Mouse (Mus musculus) kidney, embryonic 14.5 days (tissue): Measurements from ENCODE around the gene Atp6v1b1. TPM values are rescaled to one million over a fixed set of nuclear protein-coding genes. Genes with fewer than 3 reads are reported as not detected.

Experiments used
- ATAC-seq: fragments of 200-750 bp; cut with Nextera tagmentation; 2 replicates; pipeline ENCODE4 v1.8.0; 2017; ENCODE audit warnings: moderate number of reproducible peaks, mild to moderate bottlenecking, moderate TSS enrichment, moderate library complexity; ENCODE audit not compliant: low FRiP score, low TSS enrichment
- H3K27ac ChIP-seq: fragments of 300-500 bp; sonication (generic); 2 replicates; pipeline ENCODE4 v1.5.1; 2014; ENCODE audit warnings: low read depth, mild to moderate bottlenecking, low read length, moderate library complexity, mixed read lengths
- H3K27me3 ChIP-seq: fragments of 300-500 bp; sonication (generic); 2 replicates; pipeline ENCODE4 v1.6.1; 2014; ENCODE audit warnings: mild to moderate bottlenecking, low read length; ENCODE audit not compliant: control insufficient read depth, insufficient read depth
- H3K36me3 ChIP-seq: fragments of 300-500 bp; sonication (generic); 2 replicates; pipeline ENCODE4 v1.6.1; 2014; ENCODE audit warnings: low read length, mixed read lengths; ENCODE audit not compliant: control insufficient read depth, insufficient read depth
- H3K4me1 ChIP-seq: fragments of 300-500 bp; sonication (generic); 2 replicates; pipeline ENCODE4 v1.6.1; 2014; ENCODE audit warnings: low read length, mixed read lengths; ENCODE audit not compliant: control insufficient read depth, insufficient read depth
- H3K4me2 ChIP-seq: fragments of 300-500 bp; sonication (generic); replicated peaks from 2 replicates; pipeline ENCODE4 v1.6.1; 2014; ENCODE audit warnings: low read depth, mild to moderate bottlenecking, low read length
- H3K4me3 ChIP-seq: fragments of 300-500 bp; sonication (generic); 2 replicates; pipeline ENCODE4 v1.5.1; 2014; ENCODE audit warnings: mild to moderate bottlenecking, low read length
- H3K9ac ChIP-seq: fragments of 300-500 bp; sonication (generic); 2 replicates; pipeline ENCODE4 v1.6.1; 2014; ENCODE audit warnings: low read depth, mild to moderate bottlenecking, low read length, moderate library complexity
- H3K9me3 ChIP-seq: fragments of 300-500 bp; sonication (generic); 2 replicates; pipeline ENCODE4 v1.6.1; 2016; ENCODE audit warnings: low read length; ENCODE audit not compliant: control insufficient read depth
- WGBS: fragments of 180-500 bp; shearing (Covaris S2); extraction: QIAGEN DNeasy Blood & Tissue Kit; methylation state at CpG from one replicate; pipeline ENCODE4 v1.1.7; 2014; 5-methylcytosine and 5-hydroxymethylcytosine counted together
- polyA plus RNA-seq: library from polyadenylated mRNA; unstranded; fragments of >200 nt; fragmentation: Nextera tagmentation; extraction: Ambion mirVana; gene quantifications from 2 replicates; pipeline ENCODE4 v1.2.1, GENCODE M21; 2014

Gene Atp6v1b1
- 3.5 and 3.6 TPM in 2 replicates for polyA plus RNA-seq

- 54% methylated on average over 5 of the region's 5 CpGs for WGBS
- no peak within 1 kb of the TSS for H3K4me3 ChIP-seq
Measured at GRCm38 (mm10) chr6:83742761-83743160, at the start of gene Atp6v1b1. Gene Atp6v1b1, plus strand, starts transcription at chr6:83742990.

DNA sequence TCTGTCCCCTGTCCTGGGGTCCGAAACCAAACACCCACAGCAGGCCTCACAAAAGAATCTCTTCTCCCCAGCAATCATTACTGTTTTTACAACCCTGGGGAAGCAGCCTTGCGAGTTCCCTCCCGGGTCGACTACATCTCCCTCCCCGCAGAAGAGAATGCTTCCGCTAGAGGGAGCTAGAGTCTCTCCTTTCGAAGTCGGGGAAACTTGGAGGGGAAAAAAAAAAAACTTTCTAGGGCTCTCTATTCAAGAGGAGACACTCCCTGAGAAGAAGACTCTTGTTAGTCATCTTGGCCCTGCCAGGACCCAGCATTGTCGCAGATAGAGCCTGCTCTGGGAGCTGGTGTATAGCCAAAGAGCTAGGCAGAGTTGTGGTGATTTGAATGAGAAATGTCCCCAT, 49.0 kb upstream of the Atp6v1b1 start:
- ATAC-seq: no peak
- Histone ChIP-seq H3K4me1 (no peaks in the 10 kb centered on the region), H3K9me3 (no peaks in the 10 kb centered on the region), H3K27ac (no peak overlapping the region), H3K9ac (no peak overlapping the region), H3K27me3 (peaks cover 87% of the 10 kb centered on the region), H3K36me3 (no peaks in the 10 kb centered on the region), H3K4me2 (no peak overlapping the region), H3K4me3 (no peak overlapping the region)
- WGBS: under 1% methylated on average over 9 of the region's 9 CpGs

More at GRCm38 (mm10) chr6:83742761-83743160, at the start of gene Atp6v1b1:
- Histone ChIP-seq H3K27ac (no peak within 1 kb of the TSS), H3K4me2 (no peak within 1 kb of the TSS), H3K9me3 (no peaks in the 10 kb centered on the region), H3K4me1 (no peaks in the 10 kb centered on the region), H3K36me3 (no peaks in the 10 kb centered on the region), H3K9ac (no peak within 1 kb of the TSS), H3K27me3 (peaks cover 3% of the 10 kb centered on the region)
- no peak for ATAC-seq

GRCm38 (mm10) chr6:83695731-83696130, 47.1 kb upstream of the Atp6v1b1 start:
- no peak overlapping the region for H3K27ac ChIP-seq
- no peak for ATAC-seq
- no peak overlapping the region for H3K9ac ChIP-seq
- H3K4me2 ChIP-seq: no peak overlapping the region
- H3K9me3 ChIP-seq: no peaks in the 10 kb centered on the region
- H3K27me3 ChIP-seq: peaks cover 92% of the 10 kb centered on the region
- H3K4me1 ChIP-seq: no peaks in the 10 kb centered on the region
- WGBS: 3% methylated on average over 3 of the region's 3 CpGs
- no peaks in the 10 kb centered on the region for H3K36me3 ChIP-seq
- H3K4me3 ChIP-seq: no peak overlapping the region

- Histone ChIP-seq H3K4me1 (no peaks in the 10 kb centered on the region), H3K27ac (no peak overlapping the region), H3K4me2 (no peak overlapping the region), H3K27me3 (peaks cover 90% of the 10 kb centered on the region), H3K9me3 (no peaks in the 10 kb centered on the region), H3K36me3 (no peaks in the 10 kb centered on the region), H3K9ac (no peak overlapping the region), H3K4me3 (no peak overlapping the region)
- ATAC-seq: no peak
- under 1% methylated on average over 7 of the region's 7 CpGs for WGBS
Measured at GRCm38 (mm10) chr6:83696684-83697083, 46.1 kb upstream of the Atp6v1b1 start.

GRCm38 (mm10) chr6:83697932-83698331, 44.9 kb upstream of the Atp6v1b1 start:
- H3K4me1 ChIP-seq: no peaks in the 10 kb centered on the region
- H3K36me3 ChIP-seq: no peaks in the 10 kb centered on the region
- H3K4me3 ChIP-seq: no peak overlapping the region
- no peak overlapping the region for H3K27ac ChIP-seq
- ATAC-seq: no peak
- H3K27me3 ChIP-seq: peaks cover 87% of the 10 kb centered on the region
- no peak overlapping the region for H3K9ac ChIP-seq
- 2% methylated on average over 8 of the region's 8 CpGs for WGBS
- H3K4me2 ChIP-seq: no peak overlapping the region
- no peaks in the 10 kb centered on the region for H3K9me3 ChIP-seq

GRCm38 (mm10) chr6:83699971-83700370, 42.8 kb upstream of the Atp6v1b1 start:
- H3K27me3 ChIP-seq: peaks cover 88% of the 10 kb centered on the region
- H3K4me1 ChIP-seq: no peaks in the 10 kb centered on the region
- no peak overlapping the region for H3K27ac ChIP-seq
- WGBS: 0% methylated on average over 5 of the region's 5 CpGs
- no peak overlapping the region for H3K9ac ChIP-seq
- H3K4me3 ChIP-seq: no peak overlapping the region
- ATAC-seq: no peak
- H3K4me2 ChIP-seq: no peak overlapping the region
- H3K36me3 ChIP-seq: no peaks in the 10 kb centered on the region
- 0 out of 2 replicates have a peak, but pooled peaks cover 4% of the 10 kb centered on the region for H3K9me3 ChIP-seq

GRCm38 (mm10) chr6:83701001-83701400, 41.8 kb upstream of the Atp6v1b1 start:
- Histone ChIP-seq H3K4me1 (no peaks in the 10 kb centered on the region), H3K9me3 (0 out of 2 replicates have a peak, but pooled peaks cover 4% of the 10 kb centered on the region), H3K36me3 (no peaks in the 10 kb centered on the region), H3K4me3 (no peak overlapping the region), H3K4me2 (no peak overlapping the region), H3K9ac (no peak overlapping the region), H3K27me3 (peaks cover 88% of the 10 kb centered on the region), H3K27ac (no peak overlapping the region)
- WGBS: 2% methylated on average over 11 of the region's 11 CpGs
- ATAC-seq: no peak

DNA sequence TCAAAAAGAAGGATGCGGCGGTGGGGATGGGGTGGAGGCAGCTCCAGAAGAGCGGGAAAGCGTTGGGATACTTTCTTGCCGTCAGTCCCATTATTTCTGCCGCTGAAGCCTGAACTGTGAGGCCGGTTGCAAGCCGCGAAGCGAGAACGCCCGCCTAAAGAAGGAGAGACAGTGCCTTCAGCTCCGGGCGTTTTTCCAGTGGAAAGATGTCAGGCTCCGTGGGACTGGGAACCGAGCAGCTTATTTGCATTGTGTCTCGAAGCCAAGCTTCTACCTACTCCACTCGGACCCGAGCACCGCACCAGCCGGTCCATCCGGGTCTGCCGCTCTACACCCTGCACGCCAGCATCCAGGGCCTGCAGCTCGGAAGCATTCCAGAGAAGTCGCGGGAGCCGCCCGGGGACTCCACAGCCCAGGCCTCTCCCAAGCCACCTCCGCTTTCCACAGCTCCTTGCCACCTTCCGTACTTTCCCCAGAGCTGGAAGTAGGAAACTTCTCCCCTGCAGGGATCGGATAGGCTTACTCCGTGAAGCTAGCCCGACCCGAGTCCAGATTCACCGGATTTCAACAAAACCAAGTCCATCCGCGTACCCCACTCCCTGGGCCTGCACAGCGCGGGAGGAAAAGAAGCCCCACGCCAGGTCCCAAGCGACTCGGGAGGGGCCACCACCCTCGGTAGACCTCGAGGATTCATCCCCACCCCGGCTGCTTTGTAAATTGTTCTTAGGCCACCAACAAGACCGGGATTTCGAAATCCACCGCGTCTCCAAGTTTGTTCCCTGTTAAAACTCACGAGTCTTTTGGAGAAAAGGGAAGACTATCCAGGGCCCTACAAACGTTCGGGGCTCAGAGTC, 40.4 kb upstream of the Atp6v1b1 start:
- Histone ChIP-seq H3K9me3 (0 out of 2 replicates have a peak, but pooled peaks cover 4% of the 10 kb centered on the region), H3K9ac (no peak overlapping the region), H3K4me3 (no peak overlapping the region), H3K36me3 (no peaks in the 10 kb centered on the region), H3K4me2 (no peak overlapping the region), H3K27ac (no peak overlapping the region), H3K4me1 (no peaks in the 10 kb centered on the region), H3K27me3 (peaks cover 88% of the 10 kb centered on the region)
- WGBS: under 1% methylated on average over 53 of the region's 53 CpGs
- ATAC-seq: peak; percentile 65; the same call in 1 of the 2 replicates

- H3K9me3 ChIP-seq: 0 out of 2 replicates have a peak, but pooled peaks cover 4% of the 10 kb centered on the region
- no peaks in the 10 kb centered on the region for H3K36me3 ChIP-seq
- H3K27ac ChIP-seq: no peak overlapping the region
- WGBS: 1% methylated on average over 27 of the region's 27 CpGs
- H3K9ac ChIP-seq: no peak overlapping the region
- H3K27me3 ChIP-seq: peaks cover 88% of the 10 kb centered on the region
- no peak for ATAC-seq
- no peak overlapping the region for H3K4me2 ChIP-seq
- no peak overlapping the region for H3K4me3 ChIP-seq
- no peaks in the 10 kb centered on the region for H3K4me1 ChIP-seq
Measured at GRCm38 (mm10) chr6:83703000-83703721, 39.6 kb upstream of the Atp6v1b1 start.
